Comparison of ENCODE assay signal across 8 mouse cellular contexts in the genomic region with DNA sequence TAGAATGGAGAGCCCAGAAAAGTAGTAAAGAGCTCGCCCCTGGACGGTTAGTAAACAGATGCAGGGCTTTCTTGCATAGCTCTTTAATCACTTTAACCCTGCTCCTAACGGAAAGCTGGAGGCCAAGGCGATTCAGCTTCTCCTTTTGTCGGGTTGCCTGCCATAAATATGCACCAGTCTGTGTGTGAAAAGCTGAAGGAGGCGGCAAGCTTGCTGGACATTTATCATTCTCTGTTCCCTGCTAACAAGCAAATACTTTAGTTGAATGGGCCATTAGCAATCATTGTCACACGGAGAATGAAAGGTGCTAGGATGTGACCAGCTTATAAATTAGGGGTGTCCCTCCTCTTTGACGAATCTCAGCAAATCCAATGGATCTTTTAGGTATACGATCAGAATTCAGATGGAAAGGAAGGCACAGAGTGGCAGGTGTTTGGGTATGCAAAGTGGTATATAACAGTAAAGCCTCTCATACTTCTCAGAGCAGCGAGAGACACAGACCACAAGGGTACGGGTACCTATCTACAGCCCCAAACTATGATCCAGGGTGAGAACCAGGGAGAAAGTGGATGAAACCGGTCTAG. TPM values are rescaled to one million over a fixed set of nuclear protein-coding genes. Genes with fewer than 3 reads are reported as not detected.
A peak's percentile ranks its signal among the peaks of the same experiment; 100 is the strongest.
DNase-seq lines count a peak whose midpoint lies in the region; ATAC-seq lines count a peak whose summit lies in the region.

No protein-coding gene starts in this region.

- H3K4me3 ChIP-seq in heart, embryonic 13.5 days = 0 out of 2 replicates have a peak overlapping the region, but pooled peaks have one; percentile 5
- H3K4me3 ChIP-seq in brown adipose tissue, adult 24 weeks (ENCODE audit: insufficient read depth, low read depth, low read length) = 0 out of 2 replicates have a peak overlapping the region, but pooled peaks have one; percentile 11
- peak overlapping the region; percentile 96 for H3K4me3 ChIP-seq in forebrain, embryonic 15.5 days
- peak overlapping the region; percentile 21 for H3K4me3 ChIP-seq in midbrain, embryonic 10.5 days

- intact Hi-C loops in heart, postnatal 14 days (cut with DNase I) = loop anchor here (10.0 kb wide), 1 partner anchor 199 kb away; no protein-coding TSS in a partner anchor

- no peak for DNase-seq in heart, postnatal 14 days
- peak; percentile 22 for DNase-seq in midbrain, embryonic 10.5 days (ENCODE audit: low spot score)
- no peak for DNase-seq in thymus, postnatal 14 days
- no peak for DNase-seq in B cell, adult 2 months

- H3K4me2 ChIP-seq in heart, embryonic 13.5 days = peak overlapping the region; percentile 94
- peak overlapping the region; percentile 66 for H3K4me2 ChIP-seq in forebrain, embryonic 15.5 days (replicated peaks)

- peaks cover 93% of the 10 kb centered on the region for H3K4me1 ChIP-seq in heart, embryonic 13.5 days
- peaks cover 12% of the 10 kb centered on the region for H3K4me1 ChIP-seq in brown adipose tissue, adult 24 weeks (ENCODE audit: control insufficient read depth, insufficient read depth, insufficient read length, low read length)
- peaks cover 76% of the 10 kb centered on the region for H3K4me1 ChIP-seq in forebrain, embryonic 15.5 days
- H3K4me1 ChIP-seq in midbrain, embryonic 10.5 days = peaks cover 96% of the 10 kb centered on the region

- no peaks in the 10 kb centered on the region for H3K27me3 ChIP-seq in heart, embryonic 13.5 days (replicated peaks)
- H3K27me3 ChIP-seq in forebrain, embryonic 15.5 days = no peaks in the 10 kb centered on the region
- peaks cover 77% of the 10 kb centered on the region for H3K27me3 ChIP-seq in midbrain, embryonic 10.5 days (ENCODE audit: low read depth, poor library complexity, severe bottlenecking)

- no peaks in the 10 kb centered on the region for H3K9me3 ChIP-seq in heart, embryonic 13.5 days
- H3K9me3 ChIP-seq in forebrain, embryonic 15.5 days = no peaks in the 10 kb centered on the region
- H3K9me3 ChIP-seq in midbrain, embryonic 10.5 days (replicated peaks) = no peaks in the 10 kb centered on the region

- H3K36me3 ChIP-seq in heart, embryonic 13.5 days = peaks cover 12% of the 10 kb centered on the region
- no peaks in the 10 kb centered on the region for H3K36me3 ChIP-seq in forebrain, embryonic 15.5 days
- H3K36me3 ChIP-seq in midbrain, embryonic 10.5 days = peaks cover 11% of the 10 kb centered on the region

- WGBS in heart, embryonic 13.5 days = 67% methylated on average over 12 of the region's 12 CpGs
- WGBS in forebrain, embryonic 15.5 days = 9% methylated on average over 12 of the region's 12 CpGs
- 38% methylated on average over 12 of the region's 12 CpGs for WGBS in midbrain, embryonic 10.5 days

- no peak overlapping the region; the same call in 1 of the 2 replicates for H3K27ac ChIP-seq in heart, embryonic 13.5 days (replicated peaks)
- H3K27ac ChIP-seq in brown adipose tissue, adult 24 weeks (replicated peaks; ENCODE audit: low read depth, low read length) = no peak overlapping the region
- H3K27ac ChIP-seq in forebrain, embryonic 15.5 days (replicated peaks) = peak overlapping the region; percentile 97
- no peak overlapping the region for H3K27ac ChIP-seq in midbrain, embryonic 10.5 days (replicated peaks)

- no peak for ATAC-seq in heart, embryonic 13.5 days (ENCODE audit: extremely low read depth, insufficient number of reproducible peaks, low FRiP score, low TSS enrichment)
- no peak for ATAC-seq in forebrain, embryonic 15.5 days (replicated peaks)
- ATAC-seq in megakaryocyte progenitor cell, adult 5-6 weeks (replicated peaks; ENCODE audit: poor library complexity) = no peak

- no peak overlapping the region for H3K9ac ChIP-seq in heart, embryonic 13.5 days
- H3K9ac ChIP-seq in forebrain, embryonic 15.5 days (replicated peaks) = peak overlapping the region; percentile 97

RNA-seq across cellular contexts. Expression of a gene that starts 7.0 kb away (rescaled TPM):
- 11.4 and 11.7 TPM in 2 replicates for polyA plus RNA-seq in heart, embryonic 13.5 days (2015; fragmentation: Nextera tagmentation; extraction: Ambion mirVana)
- total RNA-seq in heart, postnatal 14 days (2021) = 10 to 100 TPM; 33.5 to 39.9 TPM
- polyA plus RNA-seq in brown adipose tissue, adult 24 weeks (2012; ENCODE audit: insufficient read depth, insufficient read length, missing spikeins) = 3.3 and 6.5 TPM in 2 replicates
- 65.3 and 66.4 TPM in 2 replicates for polyA plus RNA-seq in forebrain, embryonic 15.5 days (2015; fragmentation: Nextera tagmentation; extraction: Ambion mirVana)
- 14.7 and 15.8 TPM in 2 replicates for polyA plus RNA-seq in midbrain, embryonic 10.5 days (2016; fragmentation: Nextera tagmentation; extraction: Ambion mirVana)
- 0.15 and 0.35 TPM in 2 replicates for total RNA-seq in megakaryocyte progenitor cell, adult 5-6 weeks (2015)
- total RNA-seq in megakaryocyte progenitor cell, adult 5-6 weeks (2017) = 0.24 and 0.50 TPM in 2 replicates

RNA-seq across cellular contexts. Expression of a gene that starts 36.3 kb away (rescaled TPM):
- 79.0 and 86.7 TPM in 2 replicates for polyA plus RNA-seq in heart, embryonic 13.5 days (2015; fragmentation: Nextera tagmentation; extraction: Ambion mirVana)
- 10 to 100 TPM; 35.6 to 39.7 TPM for total RNA-seq in heart, postnatal 14 days (2021)
- polyA plus RNA-seq in brown adipose tissue, adult 24 weeks (2012; ENCODE audit: insufficient read depth, insufficient read length, missing spikeins) = 30.1 and 39.8 TPM in 2 replicates
- 199 TPM in 2 replicates for polyA plus RNA-seq in forebrain, embryonic 15.5 days (2015; fragmentation: Nextera tagmentation; extraction: Ambion mirVana)
- 142 and 159 TPM in 2 replicates for polyA plus RNA-seq in midbrain, embryonic 10.5 days (2016; fragmentation: Nextera tagmentation; extraction: Ambion mirVana)
- 85.5 and 96.3 TPM in 2 replicates for total RNA-seq in megakaryocyte progenitor cell, adult 5-6 weeks (2015)
- 97.6 and 140 TPM in 2 replicates for total RNA-seq in megakaryocyte progenitor cell, adult 5-6 weeks (2017)

Comparison
In these comparisons a context has a peak if more than half of its experiments do, and no peak if none do; other contexts are left out.
1. H3K4me3 ChIP-seq: peak in every context shown above with its lines; median percentile 96 in forebrain, embryonic 15.5 days; 21 in midbrain, embryonic 10.5 days; 11 in brown adipose tissue, adult 24 weeks; 5 in heart, embryonic 13.5 days.